Mouse (Mus musculus) gastrocnemius, adult 18-20 months (tissue): ENCODE data around the gene Mospd1. TPM values are rescaled to one million over a fixed set of nuclear protein-coding genes. Genes with fewer than 3 reads are reported as not detected.

Source experiments
- DNase-seq: peaks from one replicate; pipeline ENCODE4 v3.0.0; 2021; ENCODE audit warnings: low spot score
- long read RNA-seq, 2 experiments: library from polyadenylated mRNA; stranded (forward); transcript quantifications; one replicate each; pipeline ENCODE4 v2.0.0; 2021
- total RNA-seq, 2 experiments: library from RNA; stranded (reverse); gene quantifications; 2 replicates each; pipeline ENCODE4 v1.2.3; 2021

Gene Mospd1
- 10 to 100 TPM; 71.1 to 87.9 TPM for total RNA-seq
- long read RNA-seq, experiment 1, transcript Mospd1-202 (6 exons, 1,773 nt): major isoform, 201 of 237 reads
- long read RNA-seq, experiment 1, partial matches to known transcripts: 4 of 237 reads
- long read RNA-seq, experiment 1, other reads (novel, unspliced or antisense): 29 of 237 reads
- long read RNA-seq, experiment 2, transcript Mospd1-202 (6 exons, 1,773 nt): major isoform, 165 of 205 reads
- long read RNA-seq, experiment 2, partial matches to known transcripts: 4 of 205 reads
- long read RNA-seq, experiment 2, other reads (novel, unspliced or antisense): 34 of 205 reads

- DNase-seq: peak; percentile 89
Observed at GRCm38 (mm10) chrX:53370366-53370740, at the start of gene Mospd1. Gene Mospd1, minus strand, starts transcription at chrX:53370502.

- peak; percentile 35 for DNase-seq
Observed at GRCm38 (mm10) chrX:53386362-53386761, 16.1 kb upstream of the Mospd1 start.

- peak; percentile 34 for DNase-seq
Observed at GRCm38 (mm10) chrX:53383122-53383521, 12.8 kb upstream of the Mospd1 start.

DNA sequence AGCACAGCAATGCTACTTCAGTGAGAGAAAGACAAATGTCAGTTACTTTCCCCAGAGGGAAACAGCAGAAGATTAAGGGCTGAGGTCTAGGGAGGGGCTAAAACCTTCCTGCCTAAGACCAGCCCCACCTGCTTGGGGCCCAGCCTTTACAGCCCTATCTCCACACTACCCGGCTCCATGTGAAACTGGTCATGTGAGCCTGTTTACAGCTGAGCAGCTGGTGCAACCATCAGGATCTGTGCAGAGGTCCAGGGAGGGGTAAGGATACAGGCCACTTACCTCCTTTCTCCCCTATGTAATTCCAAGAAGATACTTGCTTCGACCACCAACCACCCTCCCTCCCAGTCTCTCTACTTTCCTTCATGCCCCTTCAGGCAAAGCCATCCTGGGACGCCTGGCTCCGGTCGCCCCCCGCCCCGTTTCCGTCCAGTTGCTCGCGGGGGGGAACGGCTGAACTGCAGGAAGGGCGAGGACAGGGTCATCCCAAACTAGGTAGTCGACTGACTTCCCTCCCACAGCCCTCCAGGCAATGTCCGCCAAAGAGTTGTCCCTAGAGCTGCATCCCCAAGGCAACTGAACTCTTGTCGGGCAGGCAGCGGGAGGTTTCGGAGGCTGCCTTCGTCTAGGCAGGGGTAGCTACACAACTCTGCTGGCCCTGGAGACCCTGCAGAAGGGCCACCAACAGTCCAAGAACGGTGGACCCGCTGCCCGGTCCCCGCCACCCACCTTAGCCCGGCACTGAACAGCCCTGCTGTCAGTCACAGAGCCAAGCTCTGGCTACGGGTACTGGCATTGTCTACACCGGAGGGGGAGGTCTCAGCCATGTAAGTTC is 552 bp downstream of the Mospd1 start:
- peak; percentile 26 for DNase-seq

DNA sequence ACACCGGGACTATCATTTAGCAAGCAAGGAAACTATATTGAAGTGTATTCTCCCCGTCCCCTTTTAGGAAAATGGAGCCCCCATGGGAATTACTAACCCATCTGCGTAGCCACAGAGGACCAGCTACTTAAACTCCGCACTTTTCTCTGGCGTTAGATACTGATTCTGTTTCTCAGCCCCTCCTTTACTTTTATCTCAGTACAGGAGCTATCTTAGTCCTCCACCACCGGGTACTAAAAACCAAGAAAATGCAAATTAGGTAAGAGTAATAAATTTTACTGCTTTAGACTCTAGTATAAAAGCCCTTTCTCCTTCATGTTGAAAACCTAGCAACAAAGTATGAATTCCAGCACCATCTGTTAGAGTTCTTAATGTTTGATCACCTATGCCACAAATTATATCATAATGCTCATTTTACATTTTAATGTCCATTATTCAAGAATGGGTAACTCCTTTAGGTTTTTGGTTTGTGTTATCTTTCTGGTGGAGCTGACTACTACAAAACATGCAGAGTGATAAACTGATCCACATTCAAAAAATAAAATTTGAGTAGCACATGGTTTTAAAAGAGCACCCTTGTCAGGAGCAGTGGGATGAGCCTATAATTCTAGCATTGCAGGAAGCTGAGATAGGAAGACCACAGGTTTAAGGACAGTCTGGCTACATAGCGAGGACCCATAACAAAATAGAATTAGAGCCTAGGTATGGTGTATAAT is 5.5 kb downstream of the Mospd1 start:
- DNase-seq: no peak

DNA sequence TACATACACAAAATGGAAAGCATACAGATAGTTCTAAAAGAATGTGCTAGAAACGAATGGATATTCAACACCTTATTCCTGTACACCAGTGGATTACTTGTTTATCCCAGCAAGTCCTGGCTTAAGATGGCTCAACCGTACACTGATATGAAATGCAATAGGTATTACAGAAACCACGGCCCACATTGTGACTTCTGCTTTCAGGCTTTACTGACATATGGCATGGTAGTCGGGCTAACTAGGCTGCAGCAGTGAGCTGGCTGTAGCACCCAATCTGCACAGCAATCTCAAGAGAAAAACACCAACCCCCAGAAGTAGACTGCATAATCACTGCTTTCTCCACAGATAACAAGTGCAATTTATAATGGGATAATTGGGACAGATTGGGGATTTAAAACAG is 21.9 kb downstream of the Mospd1 start:
- DNase-seq: no peak

DNA sequence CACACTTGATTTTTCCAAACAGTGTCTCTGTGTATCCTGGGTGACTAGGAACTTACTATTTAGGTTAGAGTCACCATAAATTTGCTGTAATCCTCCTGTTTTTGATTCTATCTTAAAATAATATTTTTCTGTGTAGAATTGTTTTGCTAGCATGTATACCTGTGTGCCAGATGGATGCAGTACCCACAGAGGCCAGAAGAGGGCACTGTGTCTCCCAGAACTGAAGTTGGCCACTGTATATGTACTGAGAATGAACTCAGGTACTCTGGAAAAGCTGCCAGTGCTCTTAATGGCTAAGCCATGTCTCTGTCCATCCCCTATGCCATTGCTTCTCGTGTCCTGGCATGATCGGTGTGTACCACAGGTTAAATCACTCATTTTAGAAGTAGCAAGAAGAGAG is 28.8 kb downstream of the Mospd1 start:
- DNase-seq: peak; percentile 50

DNA sequence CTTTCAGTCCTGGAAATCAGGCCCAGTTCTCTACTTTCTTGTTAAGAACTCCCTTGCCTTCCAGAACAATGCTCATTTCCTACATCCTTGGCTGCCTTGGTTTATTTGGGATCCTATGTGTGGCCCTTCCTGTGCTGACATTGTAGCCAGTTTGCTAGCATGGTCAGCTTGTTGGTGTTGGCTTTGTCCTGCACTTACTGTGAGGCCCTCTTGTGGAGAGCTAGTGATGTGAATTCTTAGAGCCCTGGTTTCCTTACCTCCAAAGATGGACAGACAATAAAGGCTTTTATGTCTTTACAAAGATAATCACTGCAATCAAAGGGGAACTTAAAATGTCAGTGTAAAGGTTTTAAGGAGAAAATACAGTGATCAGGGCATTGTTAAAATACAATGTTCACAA is 32.9 kb downstream of the Mospd1 start:
- no peak for DNase-seq

DNA sequence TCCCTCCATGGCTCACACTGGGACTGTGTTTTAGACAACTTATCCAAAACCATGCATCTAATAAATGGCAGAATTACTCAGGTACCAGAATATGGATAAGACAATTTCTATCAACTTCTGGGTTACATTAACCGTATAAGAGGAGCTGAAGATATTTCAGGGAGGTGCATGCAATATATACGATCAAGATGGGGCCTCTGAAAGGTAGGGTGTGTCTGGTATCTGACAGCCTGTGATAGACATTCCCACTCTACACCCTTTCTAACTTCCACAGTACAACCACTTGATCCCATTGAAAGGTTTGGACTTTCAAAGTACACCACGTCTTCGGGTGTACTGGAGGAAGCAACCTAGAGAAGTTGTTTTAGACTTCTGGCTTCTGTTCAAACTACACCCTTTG is 39.9 kb downstream of the Mospd1 start:
- no peak for DNase-seq

DNA sequence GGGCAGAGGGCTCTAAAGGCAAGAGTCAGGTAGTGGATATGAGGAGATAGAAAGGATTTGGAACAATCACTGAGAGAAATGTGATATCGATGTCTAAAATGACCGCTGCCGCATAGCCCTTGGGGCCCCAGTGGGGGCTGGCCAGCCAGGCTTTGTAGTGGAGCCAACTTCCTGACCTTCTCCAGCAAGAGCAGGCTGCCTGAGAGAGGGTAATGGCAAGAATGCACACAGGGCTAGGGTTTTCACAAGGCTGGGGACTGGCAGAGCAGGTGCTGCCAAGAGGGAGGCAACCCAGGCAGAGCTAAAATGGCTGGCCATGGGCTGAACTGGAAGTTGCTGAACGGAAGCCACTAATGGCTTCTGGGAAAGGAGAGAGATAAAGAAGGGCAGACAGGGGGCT is 49.2 kb downstream of the Mospd1 start:
- no peak for DNase-seq

- no peak for DNase-seq
Observed at GRCm38 (mm10) chrX:53320564-53320963, 49.7 kb downstream of the Mospd1 start.

Other genes starting within 250 kb of the Mospd1 start
- not detected for gene Plac1, start 130.4 kb downstream of the Mospd1 start, total RNA-seq
- gene Fam122b, start 100.7 kb downstream of the Mospd1 start, total RNA-seq: 1 to 10 TPM; 1.6 to 1.8 TPM
- not detected for gene Fam122c, start 97.1 kb downstream of the Mospd1 start, total RNA-seq
- gene Etd, start 64.4 kb upstream of the Mospd1 start, total RNA-seq: not detected
- gene Rtl8c, start 237.5 kb upstream of the Mospd1 start, total RNA-seq: 1 to 10 TPM; 3.2 to 3.9 TPM
- not detected for gene Gm14597, start 238.5 kb upstream of the Mospd1 start, total RNA-seq